Mouse (Mus musculus) CH12.LX (cell line): Measurements from ENCODE around the gene Smim15.

Source experiments
- CTCF ChIP-seq, 2 experiments: IDR thresholded peaks in 1 of 2; conservative IDR thresholded peaks in 1 of 2; 2 replicates each; pipeline ENCODE4 v1.5.1; 2011 to 2012; ENCODE audit warnings: low read depth in 2 of 2, low read length in 2 of 2, improper control_type of control experiment in 1 of 2, inconsistent platforms in 1 of 2, mild to moderate bottlenecking in 1 of 2, moderate library complexity in 1 of 2
- E2F4 ChIP-seq: IDR thresholded peaks from 2 replicates; pipeline ENCODE4 v1.6.1; 2011; ENCODE audit warnings: low read depth, low read length, improper control_type of control experiment; ENCODE audit not compliant: insufficient replicate concordance
- POLR2A ChIP-seq: IDR thresholded peaks from 2 replicates; pipeline ENCODE4 v1.6.1; 2011; ENCODE audit warnings: low read depth, mild to moderate bottlenecking, improper control_type of control experiment, low read length
- ZC3H11A ChIP-seq: IDR thresholded peaks from 2 replicates; pipeline ENCODE4 v1.6.1; 2012; ENCODE audit warnings: low read depth, mild to moderate bottlenecking, inconsistent platforms, low read length, improper control_type of control experiment

DNA sequence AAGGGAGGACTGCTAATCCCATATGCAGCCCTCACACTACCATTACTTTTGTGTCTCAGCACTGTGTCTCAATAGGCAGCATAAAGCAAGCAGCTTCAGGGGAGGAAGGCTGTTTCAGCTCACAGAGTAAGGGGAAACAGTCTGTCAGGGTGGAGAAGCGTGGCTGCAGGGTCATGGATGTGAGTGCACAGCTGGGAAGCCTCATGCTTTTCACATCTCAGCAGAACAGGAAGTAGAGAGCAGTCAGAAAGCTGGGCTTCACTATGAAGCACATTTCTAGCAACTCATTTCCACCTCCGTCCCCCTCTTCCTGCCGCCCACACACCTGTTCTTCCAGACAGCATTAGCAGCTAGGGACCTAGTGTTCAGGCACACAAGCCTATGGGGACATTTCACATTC, 12.7 kb downstream of the Smim15 start:
- TF ChIP-seq E2F4 (no peak), CTCF (conservative IDR thresholded peaks at IDR 0.05 in 1 of 2, IDR thresholded peaks at IDR 0.05 in 1 of 2; ENCODE audit: low read depth in 2 of 2, low read length in 2 of 2) (no peak), ZC3H11A (no peak), POLR2A (no peak)
